Mouse (Mus musculus) thymus, postnatal 4 days (tissue): ENCODE measurements around the gene Tfb2m.

Source experiments
- DNase-seq: peaks from one replicate; pipeline ENCODE4 v3.0.0; 2021

Tfb2m gene

GRCm38 (mm10) chr1:179553949-179554347, 7.9 kb upstream of the Tfb2m start:
- DNase-seq: no peak

DNA sequence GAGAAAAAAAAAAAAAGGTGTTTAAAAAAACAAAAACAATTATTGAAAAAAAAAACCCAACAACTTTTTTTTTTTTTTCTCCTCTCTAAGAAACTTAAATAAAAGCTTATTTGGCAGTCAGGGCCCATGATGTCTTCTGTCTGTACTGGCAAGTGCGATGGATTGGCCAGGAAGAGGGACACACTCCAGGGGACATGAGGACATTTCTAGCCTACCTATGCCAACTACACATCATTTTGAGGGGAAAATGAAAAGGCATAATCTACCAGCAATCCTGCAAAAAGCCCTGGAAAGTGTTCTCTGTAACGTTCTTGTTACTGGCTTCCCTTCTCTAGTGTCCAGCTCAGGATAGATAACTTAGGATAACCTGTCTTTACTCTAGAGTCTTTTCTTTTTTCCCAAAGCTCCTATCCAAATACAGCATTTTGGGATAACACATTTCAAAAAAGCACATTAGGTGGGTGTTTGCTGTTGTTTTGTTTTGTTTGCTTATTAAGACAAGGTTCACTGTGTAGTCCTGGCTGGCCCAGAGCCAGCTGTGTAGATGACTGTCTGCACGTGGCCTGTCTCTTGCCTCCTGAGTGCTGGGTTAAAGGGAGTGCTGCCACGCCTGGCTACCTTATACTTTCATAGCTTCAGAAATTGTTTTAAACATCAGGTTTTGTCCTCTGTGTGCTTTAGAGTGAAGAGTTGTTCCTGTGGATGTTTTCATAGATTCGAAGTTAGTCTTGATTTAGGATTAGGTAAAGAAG, 7.3 kb upstream of the Tfb2m start:
- DNase-seq: no peak

DNA sequence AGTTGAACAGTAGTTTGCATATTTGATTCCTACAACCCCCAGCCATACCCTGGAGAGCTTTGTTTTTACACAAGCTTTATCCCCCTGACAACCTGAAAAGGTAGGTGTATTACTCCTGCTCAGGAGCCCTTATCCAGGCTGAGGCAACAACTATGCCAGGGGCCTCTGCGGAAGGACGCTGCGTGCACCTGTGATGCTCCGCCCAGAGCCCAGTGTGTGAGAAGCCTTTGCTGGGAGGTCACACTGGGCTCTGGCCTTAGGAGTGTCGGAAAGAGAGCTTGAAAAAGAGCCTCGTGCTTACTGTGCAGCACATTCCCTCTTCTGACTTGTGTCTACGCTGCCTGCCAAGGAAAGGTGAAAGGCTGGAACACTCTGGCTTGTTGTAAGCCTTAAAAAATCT, 6.7 kb upstream of the Tfb2m start:
- DNase-seq: no peak

DNA sequence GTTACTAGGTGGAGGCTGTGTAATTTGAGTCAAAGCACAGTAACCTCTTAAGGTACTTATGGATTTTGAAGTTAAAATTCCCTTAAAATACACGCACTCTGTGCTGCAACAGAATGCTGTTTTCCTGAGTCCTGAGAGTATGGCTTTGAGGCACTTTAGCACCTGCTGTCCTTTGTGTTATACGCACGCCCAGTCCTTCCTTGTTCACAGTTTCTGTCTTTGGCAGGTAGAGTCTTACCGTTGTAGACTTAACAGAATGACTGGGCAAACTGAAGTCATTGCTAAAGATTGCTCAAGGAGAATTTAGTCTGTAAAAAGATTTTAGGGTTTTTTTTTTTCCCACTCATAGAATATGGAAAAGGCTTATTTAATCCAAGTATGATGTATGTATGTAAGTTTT, 5.9 kb upstream of the Tfb2m start:
- DNase-seq: no peak

- DNase-seq: no peak
Measured at GRCm38 (mm10) chr1:179551336-179551735, 5.3 kb upstream of the Tfb2m start.

DNA sequence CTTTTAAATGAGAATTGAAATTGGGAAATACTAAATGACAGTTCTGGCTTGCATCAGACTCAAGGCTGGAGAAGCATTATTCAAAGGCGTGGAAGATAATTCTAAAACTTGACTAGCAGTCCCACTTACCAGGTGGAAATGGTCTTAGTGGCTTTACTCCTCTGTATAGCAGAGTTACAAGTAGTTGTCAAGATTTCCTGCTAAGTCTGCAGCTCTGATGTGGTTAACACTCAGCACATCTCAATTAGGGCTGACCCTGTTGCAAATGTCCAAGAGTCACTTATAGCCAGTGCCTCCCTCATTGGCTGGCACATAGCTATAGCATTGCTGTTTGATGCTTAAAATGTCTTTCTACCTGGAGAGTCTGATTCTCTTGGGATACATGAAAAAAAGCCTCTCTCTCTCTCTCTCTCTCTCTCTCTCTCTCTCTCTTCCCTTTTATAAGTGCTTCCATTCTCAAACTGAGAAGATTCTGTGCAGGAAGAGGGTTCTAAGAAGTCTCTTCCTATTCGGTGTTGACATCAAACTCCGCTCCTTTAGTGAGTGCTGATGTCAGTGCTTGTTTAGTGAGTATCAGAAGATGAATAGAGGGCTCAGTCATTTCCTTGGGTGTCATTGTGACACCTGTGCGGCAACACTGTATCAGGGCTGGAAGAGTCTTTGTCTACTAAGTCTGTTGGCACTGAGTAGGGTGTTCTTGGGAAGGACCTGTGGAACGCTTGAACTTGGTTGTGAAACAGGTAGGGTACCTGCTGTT, 3.1 kb upstream of the Tfb2m start:
- DNase-seq: peak; percentile 38

DNA sequence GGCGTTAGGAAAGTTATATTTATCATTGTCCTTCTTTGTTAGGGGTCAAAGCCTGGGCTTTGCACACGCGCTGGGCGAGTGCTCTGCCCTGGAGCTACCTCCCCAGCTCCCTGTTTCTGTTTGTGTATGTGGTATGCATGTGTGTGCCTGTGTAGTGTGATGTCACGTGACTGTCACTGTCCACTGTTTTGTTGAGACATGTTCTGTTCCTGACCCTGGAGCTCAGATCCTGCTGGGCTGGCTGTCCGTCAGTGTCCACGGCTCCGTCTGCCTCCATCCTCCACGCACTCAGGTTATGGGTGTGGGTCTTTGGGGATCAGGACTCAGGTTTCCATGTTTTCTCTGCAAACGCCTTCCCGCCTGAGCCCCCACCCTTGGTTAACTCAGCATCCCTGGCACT, 2.2 kb upstream of the Tfb2m start:
- peak; percentile 23 for DNase-seq

DNA sequence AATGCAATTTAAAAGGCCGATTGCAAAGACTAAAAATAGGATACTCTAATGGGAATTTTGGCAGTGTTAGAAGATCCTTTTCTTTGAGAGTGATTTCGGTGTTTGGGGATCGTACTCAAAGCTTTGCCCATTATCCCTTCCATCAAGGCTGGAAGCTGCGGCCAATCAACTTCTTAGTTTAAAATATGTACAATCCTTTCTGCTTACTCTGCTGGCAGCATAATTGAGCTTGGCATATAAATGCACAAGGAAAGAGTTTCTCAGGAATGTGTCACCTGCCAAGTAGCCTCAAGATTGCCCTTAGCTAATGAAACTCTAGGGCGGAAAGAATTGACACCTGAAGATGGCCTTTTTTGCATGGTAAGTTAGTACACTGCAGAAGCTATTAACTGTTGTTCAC, 1.1 kb upstream of the Tfb2m start:
- no peak for DNase-seq

GRCm38 (mm10) chr1:179546551-179546917, 467 bp upstream of the Tfb2m start:
- DNase-seq: peak; percentile 83

GRCm38 (mm10) chr1:179541502-179541901, 4.6 kb downstream of the Tfb2m start:
- DNase-seq: peak; percentile 52

DNA sequence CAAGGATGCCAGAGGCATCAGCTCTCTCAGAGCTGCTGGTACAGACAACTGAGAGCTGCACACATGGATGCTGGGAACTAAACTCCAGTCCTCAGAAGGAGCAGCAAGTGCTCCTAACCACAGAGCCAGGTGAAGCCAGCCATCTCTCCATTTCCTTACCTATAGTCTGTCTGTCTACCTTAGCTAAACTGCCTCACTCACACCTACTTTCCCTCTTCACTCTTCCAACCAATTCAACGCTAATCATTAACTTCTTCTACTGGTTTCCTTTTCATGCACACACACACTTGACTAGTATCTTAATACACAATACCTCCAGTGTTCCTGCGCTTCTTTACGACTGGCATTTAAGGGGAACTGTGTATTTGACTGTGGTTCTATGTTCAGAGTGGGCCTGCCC, 6.2 kb downstream of the Tfb2m start:
- DNase-seq: no peak

- no peak for DNase-seq
Measured at GRCm38 (mm10) chr1:179539054-179539453, 7.0 kb downstream of the Tfb2m start.

- peak; percentile 45 for DNase-seq
Measured at GRCm38 (mm10) chr1:179519901-179520300, 26.2 kb downstream of the Tfb2m start.

DNA sequence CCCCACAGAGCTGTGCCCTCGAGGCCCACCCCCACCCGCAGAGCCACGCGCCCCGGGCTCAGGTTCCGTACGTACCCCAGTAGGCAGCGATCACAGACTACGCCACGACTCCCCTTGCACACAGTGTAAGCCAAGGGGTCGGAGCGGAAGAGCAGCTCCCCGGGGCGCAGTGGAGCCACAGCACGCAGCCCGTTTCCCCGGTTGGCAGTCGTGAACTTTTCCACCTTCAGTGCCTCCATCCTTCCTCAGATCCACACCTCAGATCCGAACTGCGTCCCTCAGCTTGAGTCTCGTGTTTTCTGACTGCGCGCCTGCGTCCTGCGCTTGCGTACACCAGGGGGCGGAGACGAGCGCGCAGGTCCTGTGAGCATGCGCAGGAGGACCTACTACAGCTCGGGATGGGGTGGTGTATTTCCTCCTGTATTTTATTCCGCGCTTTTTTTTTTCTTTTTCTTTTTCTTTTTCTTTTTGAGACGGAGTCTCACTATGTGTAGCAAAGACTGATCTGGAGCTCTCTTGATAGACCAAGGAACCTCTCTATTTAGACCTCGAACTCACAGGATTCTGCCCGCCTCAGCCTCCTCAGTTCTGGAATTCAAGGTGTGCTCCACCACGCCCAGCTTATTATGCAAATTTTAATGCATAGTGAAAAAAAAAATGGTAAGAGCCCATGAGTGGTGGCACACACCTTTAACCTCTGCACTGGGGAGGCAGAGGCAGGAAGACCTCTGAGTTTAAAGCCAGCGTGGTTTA, 28.2 kb downstream of the Tfb2m start, which contains the start of gene Smyd3:
TSS of gene Smyd3 (minus strand) at position 329 of the 753 bp plus-strand sequence.
- DNase-seq: peak; percentile 90

GRCm38 (mm10) chr1:179516941-179517712, 28.9 kb downstream of the Tfb2m start:
- peak; percentile 57 for DNase-seq

DNA sequence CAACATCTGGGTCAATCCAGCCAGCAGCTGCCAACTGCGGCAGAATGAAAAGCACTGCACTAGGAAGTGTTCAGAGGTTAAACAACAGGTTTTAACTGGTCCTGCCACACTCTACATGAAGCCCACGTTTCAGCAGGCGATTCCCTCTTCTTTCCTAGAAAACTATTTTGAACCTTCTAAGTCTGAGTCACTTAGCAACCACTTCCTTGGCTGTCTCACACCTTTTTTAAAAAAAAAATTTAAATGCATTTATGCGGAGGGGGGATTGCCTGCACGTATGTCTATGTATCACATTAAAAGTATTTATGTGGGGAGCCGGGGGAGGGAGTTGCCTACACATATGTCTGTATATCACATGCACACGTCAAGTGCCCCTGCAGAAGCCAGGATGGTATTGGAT, 34.2 kb downstream of the Tfb2m start:
- DNase-seq: peak; percentile 34

- DNase-seq: no peak
Measured at GRCm38 (mm10) chr1:179510546-179511340, 35.3 kb downstream of the Tfb2m start.

GRCm38 (mm10) chr1:179506530-179507315, 39.3 kb downstream of the Tfb2m start:
- peak; percentile 62 for DNase-seq

DNA sequence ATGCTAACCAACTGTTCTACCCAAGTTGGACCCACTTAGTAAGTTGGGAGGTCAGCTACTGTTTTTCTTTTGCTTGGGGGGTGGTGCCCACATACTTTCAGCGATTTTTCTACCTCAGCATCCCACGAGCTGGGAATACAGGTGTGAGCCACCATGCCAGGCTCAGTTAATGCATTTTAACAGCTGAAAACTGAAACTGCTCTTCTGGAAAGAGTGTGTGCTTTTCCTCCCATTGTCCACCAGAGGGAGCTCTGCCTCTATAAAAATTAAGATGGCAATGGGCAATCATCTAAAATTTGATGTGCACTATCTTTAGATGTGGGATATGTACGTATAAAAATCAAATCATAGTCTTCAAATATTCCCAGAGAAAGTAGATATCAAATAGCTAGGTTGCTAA, 43.5 kb downstream of the Tfb2m start:
- no peak for DNase-seq

GRCm38 (mm10) chr1:179499257-179499656, 46.8 kb downstream of the Tfb2m start:
- no peak for DNase-seq

- no peak for DNase-seq
Measured at GRCm38 (mm10) chr1:179492908-179493307, 53.2 kb downstream of the Tfb2m start.
